Mouse (Mus musculus) heart, adult 2 months (tissue): ENCODE measurements around the gene Aak1. TPM values are rescaled to one million over a fixed set of nuclear protein-coding genes. Genes with fewer than 3 reads are reported as not detected.

ENCODE experiments used
- DNase-seq, 2 experiments: peaks; one replicate each; pipeline ENCODE4 v3.0.0; 2021
- H3K27ac ChIP-seq: fragments of 200-600 bp; 2 replicates; pipeline ENCODE4 v1.8.1; 2022
- H3K27me3 ChIP-seq: fragments of 200-500 bp; 2 replicates; pipeline ENCODE4 v1.6.1; 2012; ENCODE audit warnings: mild to moderate bottlenecking, low read length, inconsistent platforms, mixed read lengths; ENCODE audit not compliant: control insufficient read depth, insufficient read depth
- H3K36me3 ChIP-seq: fragments of 200-500 bp; 2 replicates; pipeline ENCODE4 v1.6.1; 2012; ENCODE audit warnings: low read length, inconsistent platforms; ENCODE audit not compliant: control insufficient read depth, insufficient read depth
- H3K4me1 ChIP-seq: fragments of 200-500 bp; 2 replicates; pipeline ENCODE4 v1.6.1; 2011; ENCODE audit warnings: low read length; ENCODE audit not compliant: control insufficient read depth, insufficient read depth
- H3K4me3 ChIP-seq: fragments of 200-600 bp; 2 replicates; pipeline ENCODE4 v1.8.1; 2022
- H3K79me2 ChIP-seq: fragments of 200-500 bp; replicated peaks from 2 replicates; pipeline ENCODE4 v1.6.1; 2012; ENCODE audit warnings: mild to moderate bottlenecking, inconsistent platforms, low read length, moderate library complexity, mixed read lengths; ENCODE audit not compliant: control insufficient read depth, insufficient read depth
- H3K9ac ChIP-seq: fragments of 200-500 bp; 2 replicates; pipeline ENCODE4 v1.6.1; 2012; ENCODE audit warnings: low read depth, mild to moderate bottlenecking, control low read depth, inconsistent platforms, low read length, mixed read lengths
- CTCF ChIP-seq: fragments of 200-600 bp; IDR thresholded peaks from 2 replicates; pipeline ENCODE4 v1.8.1; 2022; ENCODE audit warnings: antibody characterized with exemption, mild to moderate bottlenecking, moderate library complexity
- EP300 ChIP-seq: fragments of 200-500 bp; IDR thresholded peaks from 2 replicates; pipeline ENCODE4 v1.6.1; 2011; ENCODE audit warnings: low read depth, low read length, control low read depth; ENCODE audit not compliant: insufficient read depth
- POLR2A ChIP-seq: fragments of 200-500 bp; IDR thresholded peaks from 2 replicates; pipeline ENCODE4 v1.6.1; 2011; ENCODE audit warnings: mild to moderate bottlenecking, low read depth, low read length, control low read depth; ENCODE audit not compliant: insufficient read depth
- WGBS: fragments of 180-500 bp; shearing (Covaris S2); methylation state at CpG from one replicate; pipeline ENCODE4 v1.1.7; 2018; 5-methylcytosine and 5-hydroxymethylcytosine counted together
- intact Hi-C: fragments of 180-260 bp; cut with DNase I; formaldehyde crosslinking; loops from one replicate; pipeline ENCODE4 v1.15.1; 2025
- polyA plus RNA-seq: library from polyadenylated mRNA; depleted of rRNA; stranded (reverse); fragments of >200 nt; gene quantifications from 2 replicates; pipeline ENCODE4 v1.2.3, GENCODE M21; 2012
- total RNA-seq, 2 experiments: library from RNA; stranded (reverse); gene quantifications; 2 replicates each; pipeline ENCODE4 v1.2.3; 2021

Gene Aak1
- total and polyA plus RNA-seq, 3 experiments = 20.5 to 85.5 (median 81.6) TPM

- Histone ChIP-seq H3K79me2 (peaks cover 2% of the 10 kb centered on the region; the same call in 1 of the 2 replicates), H3K4me1 (no peaks in the 10 kb centered on the region), H3K4me3 (no peak overlapping the region), H3K36me3 (no peaks in the 10 kb centered on the region), H3K27ac (no peak overlapping the region), H3K9ac (no peak overlapping the region), H3K27me3 (no peaks in the 10 kb centered on the region)
- WGBS = 69% methylated on average over 10 of the region's 10 CpGs
- no peak for TF ChIP-seq POLR2A
- TF ChIP-seq EP300 = no peak
- TF ChIP-seq CTCF = no peak
- DNase-seq = no peak
- intact Hi-C loops = no loop called here
These were observed 188.7 kb downstream of the Aak1 start for GRCm38 (mm10) chr6:87037826-87038620.

- Histone ChIP-seq H3K9ac (no peak overlapping the region), H3K79me2 (peaks cover 4% of the 10 kb centered on the region; the same call in 1 of the 2 replicates), H3K4me1 (peaks cover 3% of the 10 kb centered on the region), H3K36me3 (no peaks in the 10 kb centered on the region), H3K27me3 (no peaks in the 10 kb centered on the region), H3K4me3 (no peak overlapping the region), H3K27ac (no peak overlapping the region)
- DNase-seq = no peak
- TF ChIP-seq EP300 (no peak), CTCF (no peak), POLR2A (no peak)
- intact Hi-C loops = no loop called here
- 88% methylated on average over 8 of the region's 8 CpGs for WGBS
These were observed 189.8 kb downstream of the Aak1 start for GRCm38 (mm10) chr6:87039161-87039560.

GRCm38 (mm10) chr6:87040971-87041370, 191.7 kb downstream of the Aak1 start:
- peaks cover 4% of the 10 kb centered on the region; the same call in 1 of the 2 replicates for H3K79me2 ChIP-seq
- intact Hi-C loops = no loop called here
- no peak overlapping the region for H3K9ac ChIP-seq
- no peaks in the 10 kb centered on the region for H3K36me3 ChIP-seq
- no peak overlapping the region for H3K4me3 ChIP-seq
- DNase-seq = no peak
- H3K27ac ChIP-seq = no peak overlapping the region
- no peaks in the 10 kb centered on the region for H3K27me3 ChIP-seq
- 70% methylated on average over 4 of the region's 4 CpGs for WGBS
- TF ChIP-seq EP300 (no peak), POLR2A (no peak)
- H3K4me1 ChIP-seq = peaks cover 3% of the 10 kb centered on the region

DNA sequence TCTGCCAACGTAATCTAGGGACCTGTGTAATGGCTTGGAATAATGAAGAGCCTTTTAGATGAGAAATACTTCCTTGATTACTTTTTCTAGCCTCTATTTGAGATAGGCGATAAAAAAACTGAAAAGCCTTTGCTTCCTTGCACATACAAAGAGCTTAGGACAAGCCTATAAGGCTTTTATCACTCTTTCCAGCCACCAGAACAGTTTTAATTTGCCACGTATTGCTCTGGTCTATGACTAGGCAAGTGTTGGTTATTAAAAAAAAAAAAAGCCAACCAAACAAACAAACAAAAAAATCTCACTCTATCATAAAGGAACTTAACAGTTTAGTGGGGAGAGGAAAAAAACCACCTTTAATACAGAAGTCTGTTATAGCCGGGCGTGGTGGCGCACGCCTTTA, 192.1 kb downstream of the Aak1 start:
- no peaks in the 10 kb centered on the region for H3K27me3 ChIP-seq
- no peak for DNase-seq
- H3K36me3 ChIP-seq = no peaks in the 10 kb centered on the region
- peaks cover 4% of the 10 kb centered on the region; the same call in 1 of the 2 replicates for H3K79me2 ChIP-seq
- TF ChIP-seq CTCF (no peak), EP300 (no peak), POLR2A (no peak)
- H3K4me3 ChIP-seq = no peak overlapping the region
- peaks cover 3% of the 10 kb centered on the region for H3K4me1 ChIP-seq
- no peak overlapping the region for H3K9ac ChIP-seq
- intact Hi-C loops = no loop called here
- H3K27ac ChIP-seq = no peak overlapping the region
- WGBS = 95% methylated on average over 7 of the region's 7 CpGs

- Histone ChIP-seq H3K27me3 (no peaks in the 10 kb centered on the region), H3K79me2 (peaks cover 4% of the 10 kb centered on the region; the same call in 1 of the 2 replicates), H3K4me1 (peaks cover 3% of the 10 kb centered on the region), H3K4me3 (peak overlapping the region; percentile 84), H3K36me3 (no peaks in the 10 kb centered on the region), H3K9ac (peak overlapping the region; percentile 83), H3K27ac (peak overlapping the region; percentile 99)
- no peak for TF ChIP-seq POLR2A
- TF ChIP-seq CTCF = no peak
- TF ChIP-seq EP300 = no peak
- intact Hi-C loops = loop anchor here (2.0 kb wide), 1 partner anchor 31 kb away; no protein-coding TSS in a partner anchor
- WGBS = under 1% methylated on average over 11 of the region's 11 CpGs
- DNase-seq = no peak
These were observed 192.7 kb downstream of the Aak1 start for GRCm38 (mm10) chr6:87042004-87042336.

GRCm38 (mm10) chr6:87042337-87043130, 193.2 kb downstream of the Aak1 start, which contains the start of gene Gfpt1:
Gfpt1 (plus strand) TSS chr6:87042846.
- Histone ChIP-seq H3K36me3 (no peaks in the 10 kb centered on the region), H3K27me3 (no peaks in the 10 kb centered on the region), H3K79me2 (peaks cover 4% of the 10 kb centered on the region; the same call in 1 of the 2 replicates), H3K4me1 (peaks cover 3% of the 10 kb centered on the region), H3K9ac (peak within 1 kb of the TSS; percentile 97), H3K4me3 (peak within 1 kb of the TSS; percentile 84), H3K27ac (peak within 1 kb of the TSS; percentile 99)
- under 1% methylated on average over 68 of the region's 68 CpGs for WGBS
- intact Hi-C loops = loop anchor here (2.0 kb wide), 1 partner anchor 32 kb away; no protein-coding TSS in a partner anchor
- DNase-seq = peak; percentile 98
- TF ChIP-seq EP300 = 0 out of 2 replicates have a peak, but pooled peaks have one; percentile 10
- no peak for TF ChIP-seq CTCF
- TF ChIP-seq POLR2A = peak; percentile 99
